Mouse (Mus musculus) stomach, embryonic 15.5 days (tissue): Measurements from ENCODE around the gene Fgd4. TPM values are rescaled to one million over a fixed set of nuclear protein-coding genes. Genes with fewer than 3 reads are reported as not detected.

Experiments
- ATAC-seq: fragments of 200-750 bp; cut with Nextera tagmentation; 2 replicates; pipeline ENCODE4 v1.8.0; 2017; ENCODE audit warnings: low read depth, moderate number of reproducible peaks, moderate TSS enrichment; ENCODE audit not compliant: insufficient read depth, low FRiP score
- H3K27ac ChIP-seq: fragments of 300-500 bp; sonication (generic); 2 replicates; pipeline ENCODE4 v1.5.1; 2015; ENCODE audit warnings: mild to moderate bottlenecking, inconsistent platforms
- H3K27me3 ChIP-seq: fragments of 300-500 bp; sonication (generic); replicated peaks from 2 replicates; pipeline ENCODE4 v1.6.1; 2015; ENCODE audit warnings: inconsistent platforms
- H3K36me3 ChIP-seq: fragments of 300-500 bp; sonication (generic); 2 replicates; pipeline ENCODE4 v1.6.1; 2015; ENCODE audit warnings: inconsistent platforms
- H3K4me1 ChIP-seq: fragments of 300-500 bp; sonication (generic); 2 replicates; pipeline ENCODE4 v1.6.1; 2015; ENCODE audit warnings: inconsistent platforms
- H3K4me2 ChIP-seq: fragments of 300-500 bp; sonication (generic); 2 replicates; pipeline ENCODE4 v1.6.1; 2015; ENCODE audit warnings: mild to moderate bottlenecking, inconsistent platforms
- H3K4me3 ChIP-seq: fragments of 300-500 bp; sonication (generic); replicated peaks from 2 replicates; pipeline ENCODE4 v1.5.1; 2015; ENCODE audit warnings: inconsistent platforms
- H3K9ac ChIP-seq: fragments of 300-500 bp; sonication (generic); 2 replicates; pipeline ENCODE4 v1.6.1; 2015; ENCODE audit warnings: inconsistent platforms
- H3K9me3 ChIP-seq: fragments of 300-500 bp; sonication (generic); 2 replicates; pipeline ENCODE4 v1.6.1; 2016; ENCODE audit warnings: inconsistent platforms
- WGBS: fragments of 180-500 bp; shearing (Covaris S2); methylation state at CpG from one replicate; pipeline ENCODE4 v1.1.7; 2015; 5-methylcytosine and 5-hydroxymethylcytosine counted together
- polyA plus RNA-seq: library from polyadenylated mRNA; unstranded; fragments of >200 nt; fragmentation: Nextera tagmentation; extraction: Ambion mirVana; gene quantifications from 2 replicates; pipeline ENCODE4 v1.2.1, GENCODE M21; 2015

Gene Fgd4
- 13.2 and 13.5 TPM in 2 replicates for polyA plus RNA-seq

GRCm38 (mm10) chr16:16600461-16600860 lies at the start of gene Fgd4:
Gene Fgd4 (minus strand): TSS chr16:16600549.
- no peaks in the 10 kb centered on the region for H3K4me1 ChIP-seq
- ATAC-seq, result peak; percentile 33; the same call in 1 of the 2 replicates
- no peaks in the 10 kb centered on the region for H3K27me3 ChIP-seq
- peak within 1 kb of the TSS; percentile 89 for H3K4me2 ChIP-seq
- WGBS, result 38% methylated on average over 5 of the region's 5 CpGs
- no peaks in the 10 kb centered on the region for H3K9me3 ChIP-seq
- peak within 1 kb of the TSS; percentile 91 for H3K27ac ChIP-seq
- H3K9ac ChIP-seq, result peak within 1 kb of the TSS; percentile 82
- H3K36me3 ChIP-seq, result no peaks in the 10 kb centered on the region
- H3K4me3 ChIP-seq, result peak within 1 kb of the TSS; percentile 78

- WGBS, result 80% methylated on average over 1 of the region's 1 CpGs
- no peak overlapping the region for H3K27ac ChIP-seq
- no peaks in the 10 kb centered on the region for H3K9me3 ChIP-seq
- H3K9ac ChIP-seq, result no peak overlapping the region
- no peaks in the 10 kb centered on the region for H3K27me3 ChIP-seq
- H3K4me1 ChIP-seq, result no peaks in the 10 kb centered on the region
- no peak overlapping the region for H3K4me3 ChIP-seq
- H3K4me2 ChIP-seq, result no peak overlapping the region
- ATAC-seq, result no peak
- H3K36me3 ChIP-seq, result no peaks in the 10 kb centered on the region
These were observed 44.8 kb upstream of the Fgd4 start for GRCm38 (mm10) chr16:16645148-16645547.

DNA sequence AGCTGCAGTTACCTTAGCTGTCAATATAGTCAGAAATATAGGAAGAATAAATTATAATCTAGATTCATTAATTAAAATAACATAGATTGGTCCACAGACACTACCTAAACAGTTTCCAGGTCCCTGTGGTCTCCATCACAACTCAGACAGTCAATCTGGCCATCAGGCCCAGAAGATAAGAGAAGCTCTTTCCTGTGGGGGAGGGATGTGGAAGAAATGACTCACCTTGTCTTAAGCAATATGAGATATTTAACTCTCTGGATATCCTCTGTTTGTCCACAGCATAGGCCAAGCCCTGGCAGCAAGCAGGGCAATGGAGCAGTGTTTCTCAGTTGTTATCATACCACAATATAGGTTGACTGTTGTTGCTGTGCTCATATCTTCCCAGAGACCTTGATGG lies 33.4 kb upstream of the Fgd4 start:
- no peak for ATAC-seq
- Histone ChIP-seq H3K4me1 (no peaks in the 10 kb centered on the region), H3K4me2 (no peak overlapping the region), H3K4me3 (no peak overlapping the region), H3K36me3 (no peaks in the 10 kb centered on the region), H3K27ac (no peak overlapping the region), H3K9me3 (no peaks in the 10 kb centered on the region), H3K27me3 (no peaks in the 10 kb centered on the region), H3K9ac (no peak overlapping the region)

DNA sequence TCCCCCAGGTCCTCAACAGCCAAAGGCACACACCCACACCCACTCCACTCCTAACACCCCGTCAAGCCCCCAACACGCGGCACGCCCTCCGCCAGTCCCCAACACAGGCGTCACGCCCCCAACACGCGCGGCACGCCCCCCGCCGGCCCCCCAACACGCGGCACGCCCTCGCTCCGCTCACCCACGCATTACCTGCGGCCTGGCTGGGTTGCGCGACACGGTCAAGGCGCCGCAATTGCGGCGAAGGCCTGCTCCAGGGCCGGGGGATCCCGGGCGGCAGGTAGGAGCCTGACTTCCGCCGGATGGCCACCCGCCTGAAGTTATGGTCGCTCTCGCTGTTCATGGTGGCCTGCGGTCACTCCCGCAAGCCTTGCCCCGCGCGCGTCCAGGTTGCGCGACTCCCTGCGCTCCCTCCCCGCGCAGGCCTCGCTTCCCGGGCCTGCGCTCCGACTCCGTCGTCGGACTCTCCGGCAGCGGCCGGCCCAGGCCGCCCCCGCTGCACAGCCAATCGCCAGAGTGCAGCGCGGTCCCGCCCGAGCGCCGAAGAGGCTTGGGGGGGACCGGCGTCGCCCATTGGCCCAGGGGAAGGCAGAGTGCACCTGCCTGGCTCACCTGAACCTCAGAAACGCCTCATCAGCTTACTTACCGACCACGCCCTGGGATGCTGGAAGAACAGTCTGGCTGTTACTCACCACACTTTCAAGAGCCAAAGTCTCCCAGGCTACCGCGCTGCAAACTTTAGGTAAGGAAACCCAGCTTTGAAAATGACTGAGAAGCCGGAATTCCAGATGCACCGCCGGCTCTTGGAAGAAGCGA lies 555 bp downstream of the Fgd4 start:
- H3K9me3 ChIP-seq, result no peaks in the 10 kb centered on the region
- H3K27ac ChIP-seq, result peak overlapping the region; percentile 91
- peak overlapping the region; percentile 82 for H3K9ac ChIP-seq
- under 1% methylated on average over 75 of the region's 77 CpGs for WGBS
- H3K4me1 ChIP-seq, result no peaks in the 10 kb centered on the region
- peak overlapping the region; percentile 89 for H3K4me2 ChIP-seq
- ATAC-seq, result peak; percentile 99
- H3K4me3 ChIP-seq, result peak overlapping the region; percentile 78
- H3K27me3 ChIP-seq, result no peaks in the 10 kb centered on the region
- H3K36me3 ChIP-seq, result no peaks in the 10 kb centered on the region

DNA sequence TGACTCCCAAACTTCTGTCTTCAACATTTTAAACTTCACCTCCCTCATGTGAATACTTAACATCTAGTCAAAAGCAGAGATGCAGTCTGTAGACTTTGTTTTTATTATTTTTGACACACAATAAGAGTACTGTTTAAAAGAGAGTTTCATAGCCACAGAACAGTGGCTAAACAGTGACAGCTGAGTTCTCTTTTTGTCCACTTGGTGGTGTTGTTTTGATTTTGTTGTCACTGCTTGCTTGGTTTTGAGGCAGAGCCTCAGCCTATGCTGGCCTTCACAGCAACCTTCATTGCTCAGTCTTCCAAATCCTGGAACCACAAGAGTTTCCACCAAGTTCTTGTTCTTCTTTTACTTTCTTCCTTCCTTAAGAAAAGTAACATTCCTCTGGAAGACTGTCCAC lies 3.8 kb downstream of the Fgd4 start:
- no peaks in the 10 kb centered on the region for H3K9me3 ChIP-seq
- H3K4me3 ChIP-seq, result no peak overlapping the region
- no peak overlapping the region for H3K27ac ChIP-seq
- no peak overlapping the region for H3K9ac ChIP-seq
- H3K4me2 ChIP-seq, result no peak overlapping the region
- H3K36me3 ChIP-seq, result no peaks in the 10 kb centered on the region
- no peak for ATAC-seq
- H3K27me3 ChIP-seq, result no peaks in the 10 kb centered on the region
- no peaks in the 10 kb centered on the region for H3K4me1 ChIP-seq

DNA sequence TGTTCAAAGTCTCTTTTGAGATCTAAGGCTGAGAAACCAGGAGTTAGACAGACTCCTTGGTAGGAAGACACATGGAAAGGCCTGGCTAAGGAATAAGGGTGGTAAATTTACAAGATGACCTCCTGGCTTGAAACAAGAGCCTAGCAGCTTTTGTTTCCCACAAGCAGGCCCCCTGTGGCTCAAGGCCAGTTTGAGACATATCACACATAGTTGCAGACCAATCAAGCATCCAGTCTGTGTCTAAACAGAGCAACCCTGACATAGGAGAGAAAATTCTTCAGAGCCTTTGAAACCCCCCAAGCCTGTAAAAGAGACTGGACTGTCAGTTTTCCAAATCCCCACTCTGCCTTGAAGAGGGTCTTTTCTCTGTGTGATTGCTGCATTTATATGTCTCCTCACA lies 7.7 kb downstream of the Fgd4 start:
- Histone ChIP-seq H3K4me3 (no peak overlapping the region), H3K4me1 (no peaks in the 10 kb centered on the region), H3K27me3 (no peaks in the 10 kb centered on the region), H3K9ac (no peak overlapping the region), H3K36me3 (no peaks in the 10 kb centered on the region), H3K27ac (no peak overlapping the region), H3K4me2 (no peak overlapping the region), H3K9me3 (no peaks in the 10 kb centered on the region)
- no peak for ATAC-seq

- H3K27ac ChIP-seq, result no peak overlapping the region
- no peak overlapping the region for H3K4me3 ChIP-seq
- 67% methylated on average over 4 of the region's 4 CpGs for WGBS
- H3K27me3 ChIP-seq, result no peaks in the 10 kb centered on the region
- ATAC-seq, result 0 out of 2 replicates have a peak, but pooled peaks have one; percentile 70
- no peaks in the 10 kb centered on the region for H3K9me3 ChIP-seq
- H3K9ac ChIP-seq, result no peak overlapping the region
- no peaks in the 10 kb centered on the region for H3K36me3 ChIP-seq
- H3K4me2 ChIP-seq, result no peak overlapping the region
- no peaks in the 10 kb centered on the region for H3K4me1 ChIP-seq
These were observed 15.8 kb downstream of the Fgd4 start for GRCm38 (mm10) chr16:16584409-16585032.

GRCm38 (mm10) chr16:16576556-16576955 lies 23.8 kb downstream of the Fgd4 start:
- Histone ChIP-seq H3K4me1 (no peaks in the 10 kb centered on the region), H3K9ac (no peak overlapping the region)

GRCm38 (mm10) chr16:16574508-16574907 lies 25.8 kb downstream of the Fgd4 start:
- Histone ChIP-seq H3K4me3 (no peak overlapping the region), H3K36me3 (no peaks in the 10 kb centered on the region), H3K4me1 (no peaks in the 10 kb centered on the region), H3K9ac (no peak overlapping the region), H3K27ac (no peak overlapping the region), H3K9me3 (no peaks in the 10 kb centered on the region), H3K4me2 (no peak overlapping the region), H3K27me3 (no peaks in the 10 kb centered on the region)
- ATAC-seq, result no peak

More at GRCm38 (mm10) chr16:16576556-16576955, 23.8 kb downstream of the Fgd4 start:
- Histone ChIP-seq H3K36me3 (no peaks in the 10 kb centered on the region), H3K4me3 (no peak overlapping the region), H3K4me2 (no peak overlapping the region), H3K9me3 (no peaks in the 10 kb centered on the region), H3K27ac (no peak overlapping the region), H3K27me3 (no peaks in the 10 kb centered on the region)
- no peak for ATAC-seq

DNA sequence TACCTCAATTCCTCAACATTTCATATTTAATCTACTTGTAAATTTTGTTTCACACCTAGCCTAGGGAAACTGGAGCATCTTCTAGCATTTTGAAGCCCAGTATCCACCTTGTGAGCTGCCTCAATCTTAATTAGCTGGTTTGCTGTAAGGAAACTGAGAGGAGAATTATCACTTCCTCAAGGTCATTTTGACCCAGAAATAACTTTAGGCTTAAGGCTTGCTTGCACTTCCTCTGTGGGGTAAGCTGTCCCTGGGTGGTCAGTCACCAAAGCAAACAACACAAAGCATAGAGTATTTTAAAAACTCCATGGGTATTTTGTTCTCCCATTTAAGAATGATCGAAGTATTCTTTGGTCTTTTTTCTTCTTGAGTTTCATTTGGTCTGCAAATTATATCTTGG lies 27.2 kb downstream of the Fgd4 start:
- ATAC-seq, result no peak
- Histone ChIP-seq H3K9me3 (no peaks in the 10 kb centered on the region), H3K9ac (no peak overlapping the region), H3K27me3 (no peaks in the 10 kb centered on the region), H3K36me3 (no peaks in the 10 kb centered on the region), H3K4me2 (no peak overlapping the region), H3K4me1 (no peaks in the 10 kb centered on the region), H3K4me3 (no peak overlapping the region), H3K27ac (no peak overlapping the region)
- WGBS, result 79% methylated on average over 1 of the region's 1 CpGs

GRCm38 (mm10) chr16:16571356-16571755 lies 29.0 kb downstream of the Fgd4 start:
- H3K4me2 ChIP-seq, result no peak overlapping the region
- WGBS, result 75% methylated on average over 3 of the region's 3 CpGs
- no peaks in the 10 kb centered on the region for H3K36me3 ChIP-seq
- no peaks in the 10 kb centered on the region for H3K4me1 ChIP-seq
- H3K9me3 ChIP-seq, result no peaks in the 10 kb centered on the region
- H3K4me3 ChIP-seq, result no peak overlapping the region
- H3K9ac ChIP-seq, result no peak overlapping the region
- no peak for ATAC-seq
- no peaks in the 10 kb centered on the region for H3K27me3 ChIP-seq
- H3K27ac ChIP-seq, result no peak overlapping the region

DNA sequence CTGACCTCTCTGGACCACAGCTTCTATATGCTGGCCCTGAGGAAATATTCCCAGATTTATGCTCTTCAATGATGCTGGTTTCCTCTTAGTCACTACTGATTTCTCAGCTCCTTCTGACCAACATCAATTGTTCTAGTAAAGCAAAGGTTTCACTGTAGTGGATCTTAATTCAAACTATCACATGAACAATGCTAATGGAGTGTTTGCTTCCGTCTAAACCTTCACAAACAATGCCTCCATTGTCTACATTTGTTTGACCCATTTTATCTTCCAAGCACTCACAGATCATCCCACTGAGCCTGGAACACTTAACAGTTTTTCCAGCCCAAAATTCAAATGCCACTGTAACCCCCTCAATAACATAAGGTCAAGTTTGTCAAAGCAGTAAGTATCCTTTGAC lies 33.6 kb downstream of the Fgd4 start:
- Histone ChIP-seq H3K4me3 (no peak overlapping the region), H3K9me3 (no peaks in the 10 kb centered on the region), H3K4me2 (no peak overlapping the region), H3K9ac (no peak overlapping the region), H3K27me3 (no peaks in the 10 kb centered on the region), H3K4me1 (no peaks in the 10 kb centered on the region), H3K27ac (no peak overlapping the region), H3K36me3 (no peaks in the 10 kb centered on the region)
- 62% methylated on average over 1 of the region's 1 CpGs for WGBS
- ATAC-seq, result no peak
